ENCODE assay signal across 33 mouse cellular contexts in the genomic region with DNA sequence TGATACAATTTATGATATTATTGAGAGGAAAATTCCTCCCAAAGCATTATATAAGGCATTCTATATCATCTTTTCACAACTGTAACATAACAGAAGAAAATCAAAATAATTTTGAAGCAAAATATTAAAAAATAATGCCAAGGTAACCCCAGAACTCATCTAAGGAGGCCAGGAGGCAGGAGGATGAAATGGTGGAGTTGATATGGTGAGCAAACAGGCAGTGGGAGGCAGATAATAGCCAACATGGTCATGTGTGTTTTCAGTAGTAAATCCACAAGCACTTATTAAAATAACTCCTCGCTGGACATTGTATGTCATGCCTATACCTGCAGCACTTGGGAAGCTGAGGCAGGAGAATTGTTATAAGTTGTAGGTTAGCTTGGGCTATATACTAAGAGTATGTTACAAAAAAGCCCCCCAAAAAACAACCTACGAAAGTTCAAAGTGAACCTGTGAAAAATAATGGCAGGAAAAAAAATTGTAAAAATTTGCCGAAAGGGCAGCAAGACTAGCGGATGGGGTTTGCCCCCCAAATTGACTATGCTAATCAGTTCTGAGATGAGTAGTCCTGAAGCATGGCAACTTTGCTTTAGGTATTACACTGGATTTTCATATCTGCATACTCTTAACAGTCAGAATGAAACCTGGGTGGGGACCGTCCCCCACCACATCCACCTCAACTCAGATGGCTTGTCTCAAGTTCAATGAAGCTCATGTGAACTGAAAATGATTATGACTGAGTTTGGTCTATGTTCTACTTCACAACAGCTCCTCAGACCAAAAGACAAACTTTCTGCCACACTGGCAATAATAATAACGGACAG.
DNase-seq lines count a peak whose midpoint lies in the region; ATAC-seq and TF ChIP-seq lines count a peak whose summit lies in the region.
"Had no signal": no experiment of that assay in that cellular context is flagged by ENCODE, and none has a peak within 500 bp of the region (broad histone marks: within the 10 kb centered on the region; RNA-seq: fewer than 3 reads in every experiment).

No protein-coding gene starts in this region.

- H3K4me3 ChIP-seq in liver, embryonic 12.5 days, result no peak overlapping the region
- H3K4me3 ChIP-seq in liver, postnatal 0 days (ENCODE audit: low read depth, low read length), result no peak overlapping the region
- H3K4me3 ChIP-seq: embryonic facial prominence, embryonic 12.5 days; forebrain, embryonic 10.5 days; heart, embryonic 10.5 days; heart, embryonic 15.5 days; hindbrain, embryonic 12.5 days; kidney, embryonic 15.5 days; limb, embryonic 12.5 days; midbrain, embryonic 13.5 days had no signal

- peaks cover 62% of the 10 kb centered on the region for H3K4me1 ChIP-seq in liver, embryonic 12.5 days
- peaks cover 15% of the 10 kb centered on the region for H3K4me1 ChIP-seq in liver, postnatal 0 days (ENCODE audit: insufficient read depth)
- H3K4me1 ChIP-seq: embryonic facial prominence, embryonic 12.5 days; hindbrain, embryonic 12.5 days; kidney, embryonic 15.5 days; limb, embryonic 12.5 days; midbrain, embryonic 13.5 days had no signal

- no peaks in the 10 kb centered on the region for H3K9me3 ChIP-seq in liver, embryonic 12.5 days (replicated peaks)
- no peaks in the 10 kb centered on the region for H3K9me3 ChIP-seq in liver, postnatal 0 days (ENCODE audit: low read length)
- H3K9me3 ChIP-seq: embryonic facial prominence, embryonic 12.5 days; forebrain, embryonic 10.5 days; heart, embryonic 10.5 days; heart, embryonic 15.5 days; hindbrain, embryonic 12.5 days; kidney, embryonic 15.5 days; limb, embryonic 12.5 days; midbrain, embryonic 13.5 days had no signal

- peak overlapping the region; percentile 12; the same call in 1 of the 2 replicates for H3K4me2 ChIP-seq in liver, embryonic 12.5 days
- H3K4me2 ChIP-seq in liver, postnatal 0 days (ENCODE audit: low read depth, low read length), result no peak overlapping the region
- H3K4me2 ChIP-seq: embryonic facial prominence, embryonic 12.5 days; heart, embryonic 15.5 days; hindbrain, embryonic 12.5 days; kidney, embryonic 15.5 days; limb, embryonic 12.5 days; midbrain, embryonic 13.5 days had no signal

- peak; percentile 77 for TF ChIP-seq EP300 in liver, postnatal 0 days (IDR thresholded peaks at IDR 0.05; ENCODE audit: low read depth)

- no peaks in the 10 kb centered on the region for H3K36me3 ChIP-seq in liver, embryonic 12.5 days
- H3K36me3 ChIP-seq in liver, postnatal 0 days (replicated peaks; ENCODE audit: insufficient read depth, low read length), result no peaks in the 10 kb centered on the region
- H3K36me3 ChIP-seq: embryonic facial prominence, embryonic 12.5 days; heart, embryonic 15.5 days; hindbrain, embryonic 12.5 days; midbrain, embryonic 13.5 days had no signal

- no peak overlapping the region for H3K9ac ChIP-seq in liver, embryonic 12.5 days
- H3K9ac ChIP-seq in liver, postnatal 0 days (replicated peaks), result no peak overlapping the region
- H3K9ac ChIP-seq: embryonic facial prominence, embryonic 12.5 days; forebrain, postnatal 0 days; heart, embryonic 15.5 days; hindbrain, embryonic 12.5 days; kidney, embryonic 15.5 days; limb, embryonic 12.5 days; midbrain, embryonic 13.5 days had no signal

- H3K27ac ChIP-seq in liver, embryonic 12.5 days, result peak overlapping the region; percentile 58
- no peak overlapping the region for H3K27ac ChIP-seq in liver, postnatal 0 days (ENCODE audit: low read depth)
- H3K27ac ChIP-seq: embryonic facial prominence, embryonic 12.5 days; forebrain, embryonic 10.5 days; heart, embryonic 10.5 days; heart, embryonic 15.5 days; hindbrain, embryonic 12.5 days; hindbrain, postnatal 0 days; kidney, embryonic 15.5 days; limb, embryonic 12.5 days; midbrain, embryonic 13.5 days had no signal

- WGBS in liver, embryonic 12.5 days (ENCODE audit: insufficient replicate concordance), result 79% methylated on average over 6 of the region's 6 CpGs
- 85% methylated on average over 6 of the region's 6 CpGs for WGBS in liver, postnatal 0 days (ENCODE audit: insufficient replicate concordance)

- TF ChIP-seq CTCF in liver, postnatal 0 days (IDR thresholded peaks at IDR 0.05; ENCODE audit: low read depth), result no peak

- ATAC-seq in liver, embryonic 12.5 days, result peak; percentile 37; the same call in 1 of the 2 replicates
- no peak for ATAC-seq in liver, postnatal 0 days
- ATAC-seq in megakaryocyte progenitor cell, adult 5-6 weeks (replicated peaks; ENCODE audit: poor library complexity), result no peak
- ATAC-seq: forebrain, postnatal 0 days; hindbrain, postnatal 0 days; lung, postnatal 0 days; midbrain, embryonic 13.5 days had no signal

- no peaks in the 10 kb centered on the region for H3K27me3 ChIP-seq in liver, embryonic 12.5 days (replicated peaks)
- H3K27me3 ChIP-seq in liver, postnatal 0 days (ENCODE audit: insufficient read depth, low read length), result no peaks in the 10 kb centered on the region
- H3K27me3 ChIP-seq: embryonic facial prominence, embryonic 12.5 days; heart, embryonic 15.5 days; hindbrain, embryonic 12.5 days; kidney, embryonic 15.5 days; limb, embryonic 12.5 days; midbrain, embryonic 13.5 days had no signal

- intact Hi-C loops in gastrocnemius, postnatal 14 days (cut with DNase I; ENCODE audit: low total_unique reads), result no loop called here

- peak; percentile 90 for DNase-seq in CD4-positive, CD25-positive, alpha-beta regulatory T cell, adult 2 months (ENCODE audit: low read depth, low spot score)
- peak; percentile 42 for DNase-seq in T-cell, adult 2 months (ENCODE audit: low spot score)
- DNase-seq in liver, postnatal 0 days, result no peak
- DNase-seq in kidney, adult 18-20 months, result no peak
- no peak for DNase-seq in c-Kit-positive CD71-positive TER-119-positive erythroid progenitor cells, embryonic 14.5 days (ENCODE audit: low spot score)
- no peak for DNase-seq in gastrocnemius, postnatal 14 days
- DNase-seq: adrenal gland, adult 8-10 months; B cell, adult 2 months; cerebellum, adult 8-10 months; cerebellum, postnatal 25 days; embryo, embryonic 11 days; forebrain, postnatal 0 days; gastrocnemius, postnatal 10 days; heart, adult 11 months; kidney, adult 11 months; kidney, postnatal 25 days; lung, adult 18-20 months; lung, postnatal 4 days; right cerebral cortex, adult 18-20 months; right cerebral cortex, postnatal 4 days; thymus, postnatal 4 days had no signal

Comparison
In these comparisons a context has a peak if more than half of its experiments do, and no peak if none do; other contexts are left out.
1. DNase-seq: peak in CD4-positive, CD25-positive, alpha-beta regulatory T cell, adult 2 months (single experiment) and T-cell, adult 2 months (single experiment); none in liver, postnatal 0 days (single experiment), kidney, adult 18-20 months (single experiment), c-Kit-positive CD71-positive TER-119-positive erythroid progenitor cells, embryonic 14.5 days (single experiment) and gastrocnemius, postnatal 14 days (single experiment).